Mouse (Mus musculus) granulocyte monocyte progenitor cell, adult 5-6 weeks (primary cell): ENCODE data around the gene Bach2. TPM values are rescaled to one million over a fixed set of nuclear protein-coding genes. Genes with fewer than 3 reads are reported as not detected.

ENCODE experiments used
- ATAC-seq: replicated peaks from 2 replicates; pipeline ENCODE4 v1.8.0; 2016; ENCODE audit warnings: mild to moderate bottlenecking, moderate TSS enrichment, inconsistent platforms; ENCODE audit not compliant: poor library complexity, severe bottlenecking
- total RNA-seq, 2 experiments: library from RNA; stranded (forward) in 1 of 2; stranded (reverse) in 1 of 2; fragments of 200-712, 200-1000 nt in 1 of 2; fragments of >200 nt in 1 of 2; fragmentation: Nextera tagmentation in 1 of 2; gene quantifications; 2 replicates each; pipeline ENCODE4 v1.2.3; 2014 to 2017

Gene Bach2
- total RNA-seq, 2 experiments from 2014 or later = under 0.01 to 0.67 TPM

DNA sequence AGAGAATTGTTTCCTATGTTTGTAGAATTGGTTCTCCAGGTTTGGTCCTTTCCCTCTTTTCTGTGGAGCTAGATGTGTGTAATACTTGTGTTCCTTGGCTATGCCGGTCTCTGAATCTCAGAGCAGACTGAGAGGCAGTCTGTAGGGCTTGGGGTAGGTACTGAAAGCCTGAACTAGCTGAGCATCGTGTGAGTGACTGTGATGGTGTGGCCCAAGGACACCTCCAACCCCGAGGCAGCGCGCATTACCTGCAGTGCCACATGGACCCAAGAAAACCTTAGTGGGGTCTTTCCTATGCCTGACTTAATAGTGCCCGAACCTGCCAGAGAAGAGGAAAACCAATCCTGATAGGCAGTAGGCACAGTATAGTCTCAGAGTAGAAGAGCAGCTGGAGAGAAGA is 85.5 kb downstream of the Bach2 start:
- no peak for ATAC-seq

DNA sequence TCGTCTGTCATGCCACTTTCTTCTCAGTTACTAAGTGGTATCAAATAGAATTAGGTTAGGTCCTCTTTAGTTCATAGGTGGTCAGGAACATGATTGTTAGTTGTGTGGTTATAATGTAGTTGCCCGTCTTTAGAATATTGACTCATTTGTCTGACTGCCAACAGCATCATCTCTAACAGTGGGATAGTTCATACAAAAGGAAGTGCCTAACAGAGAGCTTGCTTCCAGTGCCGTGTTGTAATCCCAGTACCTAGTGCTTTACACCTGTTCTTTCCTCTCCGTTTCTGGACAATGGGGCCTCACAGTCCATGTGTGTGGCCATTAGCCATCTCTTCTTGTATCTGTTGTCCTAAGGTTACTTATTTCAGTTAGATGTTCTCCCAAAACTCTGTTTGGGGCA is 86.4 kb downstream of the Bach2 start:
- no peak for ATAC-seq

DNA sequence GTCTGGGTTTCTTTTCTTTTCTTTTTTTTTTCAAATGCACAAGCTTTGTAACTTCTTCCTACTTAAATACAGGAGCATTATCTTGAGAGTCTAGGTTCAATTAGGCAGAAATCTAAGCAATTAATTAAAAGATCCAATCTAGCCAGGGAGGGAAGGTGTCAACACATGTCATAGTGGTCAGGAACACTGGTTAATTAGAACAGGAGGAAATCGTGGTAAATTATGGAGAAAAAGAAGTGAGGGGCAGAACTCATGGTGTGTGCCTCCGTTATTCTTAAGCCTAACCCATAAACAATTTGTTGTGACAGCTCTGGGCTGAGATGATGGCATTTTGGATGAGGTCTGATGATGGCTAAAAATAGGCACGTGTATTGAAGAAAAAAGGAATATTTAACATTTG is 87.0 kb downstream of the Bach2 start:
- no peak for ATAC-seq

DNA sequence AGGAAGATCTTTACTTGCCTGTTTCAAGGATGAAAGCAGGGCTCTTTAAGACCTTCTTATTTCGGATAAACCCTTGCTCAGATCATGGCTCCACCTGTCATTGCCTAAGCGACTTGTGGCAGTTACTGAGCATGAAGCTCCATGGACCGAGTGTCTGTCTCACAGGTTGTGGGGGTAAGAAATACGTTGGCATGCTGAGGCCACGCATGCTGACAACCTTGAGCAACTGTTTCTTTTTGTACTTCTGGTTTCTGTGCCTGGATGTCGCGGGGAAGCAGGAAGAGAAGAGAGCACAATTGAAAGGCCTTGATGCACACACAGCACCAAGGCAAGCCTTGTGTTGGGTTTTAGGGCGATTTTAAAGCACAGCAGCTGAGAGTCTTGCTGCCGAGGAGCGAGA is 87.7 kb downstream of the Bach2 start:
- ATAC-seq = peak; percentile 65

GRCm38 (mm10) chr4:32326860-32327259 is 88.3 kb downstream of the Bach2 start:
- no peak for ATAC-seq

DNA sequence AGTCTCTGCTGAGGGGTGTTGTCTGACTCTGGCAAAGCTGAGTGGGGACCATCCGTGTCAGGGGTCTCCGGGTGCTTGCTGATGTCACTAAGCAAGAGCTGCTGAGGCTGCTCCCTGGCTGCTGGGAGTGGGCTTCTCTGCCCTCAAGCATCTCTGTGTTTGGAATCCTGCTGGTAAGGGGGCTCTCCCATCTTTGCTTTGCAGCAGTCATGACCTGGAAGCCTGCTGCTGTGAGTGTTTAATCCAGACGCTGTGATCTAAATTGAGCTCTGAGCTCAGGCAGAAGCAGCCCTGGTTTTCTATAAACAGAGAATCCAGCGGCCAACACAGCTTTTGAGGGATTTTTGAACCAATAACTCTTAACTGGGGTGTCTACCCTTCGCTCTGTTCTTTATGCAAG is 89.0 kb downstream of the Bach2 start:
- 0 out of 2 replicates have a peak, but pooled peaks have one; percentile 27 for ATAC-seq

GRCm38 (mm10) chr4:32328561-32328960 is 90.0 kb downstream of the Bach2 start:
- no peak for ATAC-seq

GRCm38 (mm10) chr4:32330584-32331314 is 92.1 kb downstream of the Bach2 start:
- no peak for ATAC-seq

DNA sequence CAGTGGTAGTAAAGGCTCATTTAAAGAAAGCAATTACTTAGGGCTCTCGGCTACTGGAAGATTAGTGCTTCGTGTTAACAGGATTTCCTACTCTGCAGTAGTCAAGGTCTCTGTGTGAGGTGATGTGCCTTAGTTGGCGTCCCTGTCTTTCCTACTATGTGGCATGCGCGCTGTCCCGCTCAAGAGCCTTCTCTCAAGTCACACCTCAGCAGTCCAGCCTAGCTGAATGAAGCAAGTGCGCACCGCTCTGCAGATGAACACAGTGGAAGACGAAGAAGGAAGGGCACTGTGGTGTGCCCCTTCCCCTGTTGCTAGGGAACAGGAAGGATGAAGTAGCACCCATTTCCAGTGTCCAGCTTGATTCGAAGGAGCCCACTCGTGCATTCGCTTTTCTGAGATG is 93.4 kb downstream of the Bach2 start:
- no peak for ATAC-seq

DNA sequence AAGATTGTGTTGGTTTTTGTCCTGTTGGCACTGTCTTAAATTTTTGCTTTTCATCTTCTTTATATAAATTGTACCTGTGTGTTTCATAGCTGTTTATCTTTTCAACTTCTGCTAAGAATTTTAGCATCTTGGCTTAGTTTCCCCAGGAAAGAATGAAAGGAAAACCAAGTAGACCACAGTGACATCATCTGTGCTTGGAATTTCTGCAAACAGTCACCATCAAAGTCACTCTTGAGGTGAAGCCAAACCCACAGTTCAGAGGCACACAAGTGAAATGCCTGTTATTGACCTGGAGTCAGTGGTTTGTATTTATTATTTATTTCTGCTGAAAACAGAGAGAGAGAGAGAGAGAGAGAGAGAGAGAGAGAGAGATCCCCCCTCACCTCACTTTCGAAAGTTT is 95.5 kb downstream of the Bach2 start:
- ATAC-seq = no peak

DNA sequence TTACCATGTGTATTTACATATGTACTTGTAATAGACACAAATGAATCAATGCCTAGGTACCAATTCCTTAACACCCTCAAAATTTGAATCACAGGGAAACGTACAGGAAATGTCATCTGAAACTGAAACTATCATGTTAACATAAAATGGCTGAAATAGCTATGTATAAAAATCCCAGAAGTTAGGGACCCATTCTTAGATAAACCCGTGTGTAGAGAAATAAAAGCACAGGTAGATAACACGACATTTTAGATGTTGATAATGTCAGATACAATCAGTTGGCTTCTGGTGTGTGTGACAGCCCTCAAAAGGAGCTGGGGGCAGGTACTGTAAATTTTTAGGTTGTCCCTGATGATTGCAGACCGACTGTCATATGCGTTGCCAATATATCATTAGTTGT is 96.2 kb downstream of the Bach2 start:
- ATAC-seq = no peak

DNA sequence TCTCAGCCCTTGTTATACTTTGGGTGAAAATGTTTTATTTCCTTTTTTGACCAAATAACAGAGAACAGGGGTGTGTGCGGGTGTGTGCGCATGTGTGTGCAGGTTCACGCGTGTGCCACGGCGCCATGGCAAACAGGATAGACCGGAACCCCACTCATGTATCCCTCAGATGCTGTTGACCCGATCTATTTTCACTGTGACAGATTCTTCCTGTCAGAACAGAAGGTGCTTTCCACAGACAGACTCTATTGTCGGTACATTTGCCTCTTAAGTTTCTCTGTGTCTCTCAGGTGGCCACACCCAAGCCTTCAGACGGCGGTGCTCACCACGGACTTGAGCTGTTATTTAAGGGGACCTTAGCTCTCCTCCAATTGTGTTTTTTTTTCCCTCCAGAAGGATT is 97.1 kb downstream of the Bach2 start:
- ATAC-seq = no peak

DNA sequence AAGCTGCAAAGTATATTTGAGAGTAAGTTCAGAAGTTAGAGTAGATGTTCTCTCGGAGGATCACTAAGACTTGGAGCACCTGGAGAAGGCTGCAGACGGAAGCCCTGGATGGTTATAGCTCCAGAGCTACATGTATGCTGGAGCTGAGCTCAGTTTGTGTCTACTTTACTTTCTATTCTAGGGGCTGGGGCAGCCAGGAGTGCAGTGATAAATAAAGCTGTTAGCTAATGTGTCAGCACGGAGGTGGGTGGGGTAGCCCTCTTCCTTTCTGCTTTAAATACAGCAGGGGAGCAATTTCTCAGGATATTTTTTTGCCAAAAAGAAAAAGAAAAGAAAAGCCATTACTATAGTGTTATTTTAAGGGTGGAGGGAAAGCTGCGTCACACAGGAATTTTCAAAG is 98.0 kb downstream of the Bach2 start:
- ATAC-seq = no peak

DNA sequence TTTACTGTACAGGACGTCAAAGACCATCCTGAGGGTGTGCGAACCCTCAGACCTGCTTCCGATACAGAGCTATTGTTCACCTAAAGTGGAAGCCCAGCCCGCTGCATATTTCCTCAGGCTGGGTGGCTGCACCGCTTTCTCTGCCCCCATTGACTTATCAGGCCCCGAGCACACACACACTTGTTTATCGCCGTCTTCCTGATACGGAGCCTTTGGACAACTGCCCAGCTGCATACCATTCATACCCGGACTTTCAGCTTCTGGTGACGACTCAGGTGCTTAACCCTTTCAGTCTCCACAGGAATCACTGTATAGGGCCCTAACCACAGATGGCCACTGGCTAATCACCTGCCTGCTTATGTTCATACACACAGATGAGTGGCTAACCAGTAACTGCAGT is 99.0 kb downstream of the Bach2 start:
- ATAC-seq = no peak; the same call in 1 of the 2 replicates

DNA sequence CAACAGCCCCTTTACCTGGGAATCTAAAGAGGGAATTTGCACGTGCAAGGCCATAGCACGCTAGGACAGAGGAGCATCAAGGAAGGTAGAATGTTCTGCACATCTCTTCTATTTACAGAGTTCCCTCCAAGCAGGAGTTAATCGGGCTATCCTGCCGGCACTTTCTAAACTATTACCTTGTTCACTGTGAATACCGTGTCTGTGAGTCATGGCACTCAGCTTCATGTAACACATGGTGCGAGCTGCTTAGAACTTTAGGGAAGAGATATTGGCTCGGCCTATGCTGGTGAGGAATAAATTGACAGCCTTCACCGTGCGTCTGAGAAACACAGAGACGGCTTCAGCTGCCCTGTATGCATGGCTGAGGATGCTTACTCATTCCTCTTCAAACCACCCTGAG is 99.8 kb downstream of the Bach2 start:
- no peak for ATAC-seq

DNA sequence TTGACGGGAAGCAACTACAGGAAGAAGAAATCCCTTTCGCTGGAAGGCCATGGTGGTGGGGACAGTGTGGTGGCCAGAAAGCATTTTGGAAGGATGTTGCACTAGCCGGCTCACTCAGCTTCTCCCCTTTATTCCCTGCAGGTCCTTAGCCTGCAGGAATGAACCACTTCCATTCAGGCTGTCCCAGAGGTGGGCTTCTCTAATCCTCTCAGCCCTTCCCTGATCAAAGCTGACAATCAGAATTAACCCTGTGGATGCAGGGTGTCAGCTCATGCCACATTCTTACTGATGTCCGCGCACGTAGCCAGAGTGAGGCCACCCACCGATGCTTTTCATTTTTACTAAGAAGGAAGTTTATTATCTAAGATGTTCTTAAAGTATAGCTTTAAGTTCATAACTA is 102.2 kb downstream of the Bach2 start:
- ATAC-seq = no peak

DNA sequence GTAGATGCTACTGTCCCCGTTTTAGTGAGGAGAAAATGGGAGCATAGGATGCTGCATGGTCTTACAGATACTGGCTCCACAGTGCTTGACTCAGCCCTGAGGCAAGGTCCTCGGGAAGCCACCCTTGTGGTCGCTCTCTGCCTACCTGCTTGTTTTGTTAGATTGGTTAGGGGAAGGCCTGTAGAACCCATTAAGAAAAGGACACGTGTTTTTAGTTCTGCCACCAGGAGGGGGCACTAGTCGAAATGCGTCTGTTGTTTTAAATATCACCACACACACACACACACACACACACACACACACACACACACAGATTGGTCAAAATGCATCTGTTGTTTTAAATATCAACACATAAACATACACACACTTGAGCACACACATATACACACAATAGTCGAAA is 103.7 kb downstream of the Bach2 start:
- ATAC-seq = peak; percentile 18; the same call in 1 of the 2 replicates

DNA sequence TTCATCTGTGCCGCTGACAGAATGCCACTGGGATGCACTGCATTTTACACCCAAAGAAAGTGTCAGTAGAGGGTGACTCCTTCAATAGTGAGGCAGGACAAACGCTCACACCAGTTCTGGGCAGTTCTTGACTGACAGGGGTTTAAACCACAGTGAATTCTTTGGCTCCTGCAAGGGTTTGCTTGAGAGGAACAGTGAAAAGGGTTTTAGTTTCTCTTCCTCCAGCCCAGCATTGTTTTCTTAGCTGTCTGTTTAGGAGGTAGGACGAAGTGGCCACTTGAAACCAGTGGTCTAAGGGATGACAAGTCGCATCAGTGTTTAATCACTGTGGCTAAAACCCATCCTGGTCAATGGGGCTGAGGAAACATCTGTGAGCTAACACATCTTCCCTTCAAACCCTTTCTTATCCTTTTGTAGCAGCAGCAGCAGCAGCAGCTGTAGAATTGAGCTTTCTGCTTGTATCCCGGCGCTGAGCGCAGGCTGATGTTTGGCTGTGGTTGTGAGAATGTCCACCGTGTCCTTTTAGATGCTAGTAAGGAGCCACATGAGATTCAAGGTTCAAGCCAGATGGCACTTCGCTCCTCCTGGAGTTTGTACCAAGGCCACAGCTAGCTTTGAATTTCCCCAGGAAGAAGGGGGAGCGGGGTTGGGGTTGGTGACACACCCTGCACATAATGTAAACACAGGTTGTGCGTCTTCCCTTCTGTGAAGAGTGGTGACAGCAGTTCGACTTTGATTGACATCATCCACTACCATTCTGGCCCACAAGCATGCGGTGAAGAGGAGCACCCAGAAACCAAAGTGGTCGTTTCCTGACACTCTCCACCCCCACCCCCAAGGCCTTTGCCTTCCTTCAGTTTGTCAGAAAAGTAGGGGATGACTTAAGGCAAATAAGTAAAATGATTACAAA is 104.9 kb downstream of the Bach2 start:
- peak; percentile 83 for ATAC-seq

- ATAC-seq = no peak
These were observed 105.7 kb downstream of the Bach2 start for GRCm38 (mm10) chr4:32344276-32344675.

DNA sequence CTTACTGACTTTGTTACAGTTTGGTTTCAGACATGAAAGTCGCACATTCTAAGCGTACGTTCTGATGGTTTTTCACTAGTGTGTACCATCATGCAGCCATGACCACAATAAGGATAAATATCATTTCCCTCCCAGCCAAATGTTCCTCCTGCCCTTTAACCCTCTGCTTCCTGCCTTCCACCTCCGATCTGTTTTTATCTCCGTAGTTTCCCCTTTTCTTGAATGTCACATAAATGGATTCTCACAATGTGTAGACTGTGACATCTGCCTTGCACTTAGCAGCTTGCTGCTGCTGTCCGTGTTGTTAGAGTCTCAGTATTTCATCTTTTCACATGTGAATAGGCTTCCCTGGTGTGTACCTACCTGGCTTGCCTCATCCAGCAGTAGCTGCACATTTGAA is 108.6 kb downstream of the Bach2 start:
- peak; percentile 21; the same call in 1 of the 2 replicates for ATAC-seq

- no peak for ATAC-seq
These were observed 109.1 kb downstream of the Bach2 start for GRCm38 (mm10) chr4:32347711-32348110.

DNA sequence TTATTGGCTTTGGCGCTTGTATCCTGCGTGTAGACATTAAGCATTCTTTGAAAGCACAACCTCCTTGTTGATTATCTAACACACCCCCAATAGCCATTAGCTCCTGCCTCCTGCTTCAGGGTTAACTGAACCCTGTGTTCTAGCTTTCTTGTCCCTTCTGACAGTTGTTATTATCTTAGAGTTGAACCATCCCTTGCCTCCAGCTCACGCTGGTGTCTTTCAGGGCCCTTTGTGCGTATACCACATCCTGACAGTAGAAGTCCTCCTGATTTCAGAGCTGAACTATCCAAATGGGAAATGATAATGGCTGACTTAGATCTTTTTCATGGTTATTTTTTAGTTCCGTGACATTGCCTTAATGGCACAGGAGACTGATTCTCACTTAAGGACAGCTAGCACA is 110.8 kb downstream of the Bach2 start:
- ATAC-seq = no peak
